Mouse (Mus musculus) kidney, postnatal 14 days (tissue): Measurements from ENCODE around the gene Pifo.

ENCODE experiments used
- DNase-seq: peaks from one replicate; pipeline ENCODE4 v3.0.0; 2022; ENCODE audit warnings: mixed read lengths

Pifo gene

DNA sequence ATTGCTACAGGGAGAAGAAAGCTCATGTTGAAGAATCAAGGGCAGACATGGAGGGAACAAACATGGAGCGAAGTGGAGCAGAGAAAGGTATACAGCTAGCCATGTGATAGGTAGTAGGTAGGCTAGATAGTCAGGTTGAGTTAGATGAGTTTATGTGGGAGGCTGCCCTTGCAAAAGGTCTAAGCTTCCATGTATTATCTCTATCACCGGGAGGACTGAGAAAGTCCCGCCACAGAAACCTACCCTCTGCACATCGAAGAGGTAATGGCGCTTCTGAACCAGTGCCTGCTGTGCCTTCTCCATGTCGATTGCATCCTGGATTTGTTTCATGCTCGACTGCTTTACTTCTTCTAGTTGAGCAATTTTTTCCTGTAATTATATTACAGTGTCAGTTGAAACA, 63.1 kb downstream of the Pifo start:
- no peak for DNase-seq
